Mouse (Mus musculus) spleen, adult 2 months (tissue): ENCODE measurements at regions not wholly inside any gene's neighbourhood (a gene's known extent, or its start where the extent isn't known, plus 50 kb on each side); places are given as distances from the start of the nearest gene placed in this dataset.

ENCODE experiments used
- CTCF ChIP-seq: fragments of 200-500 bp; IDR thresholded peaks from 2 replicates; pipeline ENCODE4 v1.5.1; 2011; ENCODE audit warnings: mild to moderate bottlenecking, inconsistent platforms; ENCODE audit not compliant: insufficient read depth, insufficient read length, insufficient replicate concordance; ENCODE audit errors: extremely low read depth
- POLR2A ChIP-seq: fragments of 200-500 bp; IDR thresholded peaks from 2 replicates; pipeline ENCODE4 v1.6.1; 2011; ENCODE audit warnings: low read depth, low read length, inconsistent platforms

DNA sequence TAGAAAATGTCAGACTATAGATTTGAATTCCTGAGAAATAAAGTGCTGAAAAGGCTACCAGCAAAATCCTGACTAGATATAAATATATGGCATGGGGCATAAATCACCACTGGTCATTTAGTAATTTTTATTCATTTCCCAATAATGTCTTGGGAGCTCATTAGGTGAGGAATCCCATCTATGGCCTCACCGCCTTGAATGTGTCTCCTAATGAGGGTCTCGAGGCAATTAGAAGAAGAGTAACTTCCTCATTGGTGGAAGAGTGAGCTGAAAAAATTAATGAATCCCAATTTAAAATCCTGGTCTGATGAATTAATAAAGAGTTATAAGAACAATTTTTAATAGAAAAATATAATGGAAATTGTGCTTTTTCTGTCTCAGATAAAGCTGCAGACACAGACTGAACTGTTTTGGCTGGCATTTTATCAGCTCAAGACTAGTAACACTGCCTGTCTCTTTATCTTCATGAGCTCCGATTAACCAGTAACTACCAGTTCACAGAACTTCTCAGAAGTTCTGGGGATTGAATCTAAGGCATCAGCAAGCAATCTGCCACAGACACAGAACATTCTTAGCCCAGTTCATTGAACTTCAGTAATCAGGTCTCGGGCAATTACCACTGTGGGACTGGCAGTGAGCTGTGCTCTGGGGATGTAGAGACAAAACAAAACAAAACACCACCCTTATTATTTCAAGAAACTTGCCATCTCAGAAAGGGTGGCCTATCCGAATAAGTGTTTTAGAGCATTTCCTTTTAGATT, 170.7 kb downstream of the Plpp3 start:
- no peak for TF ChIP-seq CTCF
- TF ChIP-seq POLR2A: no peak
